Mouse (Mus musculus): ENCODE measurements around the gene Rbms2. TPM values are rescaled to one million over a fixed set of nuclear protein-coding genes. Genes with fewer than 3 reads are reported as not detected.

Gene Rbms2
- polyA plus RNA-seq, 1 experiment from 2014 or later: 17.9 TPM

GRCm38 (mm10) chr10:128111227-128111626 lies 68.9 kb downstream of the Rbms2 start:
- H3K36me3 ChIP-seq (ENCODE audit: control insufficient read depth, insufficient read depth, low read length): peaks cover 18% of the 10 kb centered on the region

DNA sequence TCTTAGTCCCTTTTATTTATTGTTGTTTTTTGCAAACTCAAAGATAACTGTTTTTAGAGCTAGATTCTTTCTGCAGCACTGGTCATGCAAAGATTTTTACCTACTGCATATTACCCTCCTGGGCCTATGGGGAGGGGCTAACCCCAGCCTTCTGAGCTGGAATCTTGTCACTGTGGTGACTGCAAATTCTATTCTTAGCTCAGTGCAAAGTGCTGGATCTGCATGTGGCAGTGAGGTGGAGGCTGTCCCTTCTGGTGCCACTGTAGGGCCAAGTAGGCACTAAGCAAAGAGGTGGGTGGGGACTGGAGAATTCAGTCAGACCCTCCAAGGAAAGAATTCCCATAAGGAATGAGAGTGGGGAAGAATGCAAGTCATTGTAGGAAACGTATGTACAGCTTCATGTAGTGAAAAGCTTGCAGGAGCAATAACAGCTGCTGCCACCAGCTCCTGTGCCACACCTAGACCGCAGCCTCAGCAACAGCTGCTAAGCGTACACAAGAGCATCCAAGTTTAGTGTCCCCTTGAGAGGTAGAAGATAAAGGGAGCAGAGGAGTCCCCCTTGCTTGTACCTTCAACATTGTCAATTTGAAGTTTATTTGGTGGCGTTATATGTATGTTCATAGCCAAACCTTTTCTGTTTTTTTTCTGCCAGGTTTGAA lies 69.9 kb downstream of the Rbms2 start:
- 92% methylated on average over 4 of the region's 4 CpGs for WGBS
- peaks cover 12% of the 10 kb centered on the region for H3K36me3 ChIP-seq (ENCODE audit: control insufficient read depth, insufficient read depth, low read length)

More at GRCm38 (mm10) chr10:128111227-128111626, 68.9 kb downstream of the Rbms2 start:
- no peak for DNase-seq (ENCODE audit: low spot score)
- Histone ChIP-seq H3K4me3 (ENCODE audit: low read depth, low read length) (no peak overlapping the region), H3K27me3 (ENCODE audit: control insufficient read depth, insufficient read depth, low read length) (no peaks in the 10 kb centered on the region), H3K4me2 (ENCODE audit: low read depth) (no peak overlapping the region), H3K27ac (ENCODE audit: low read depth, low read length) (no peak overlapping the region), H3K4me1 (ENCODE audit: control insufficient read depth, insufficient read depth, low read length) (no peaks in the 10 kb centered on the region), H3K9ac (ENCODE audit: low read length) (no peak overlapping the region), H3K9me3 (ENCODE audit: control insufficient read depth, low read length) (no peaks in the 10 kb centered on the region)
- ATAC-seq (ENCODE audit: insufficient read depth, low FRiP score, low TSS enrichment): no peak

GRCm38 (mm10) chr10:128097587-128097971 lies 82.5 kb downstream of the Rbms2 start:
- Histone ChIP-seq H3K9me3 (ENCODE audit: control insufficient read depth, low read length) (no peaks in the 10 kb centered on the region), H3K27me3 (ENCODE audit: control insufficient read depth, insufficient read depth, low read length) (no peaks in the 10 kb centered on the region), H3K9ac (ENCODE audit: low read length) (peak overlapping the region; percentile 83), H3K36me3 (ENCODE audit: control insufficient read depth, insufficient read depth, low read length) (no peaks in the 10 kb centered on the region), H3K4me1 (ENCODE audit: control insufficient read depth, insufficient read depth, low read length) (peaks cover 22% of the 10 kb centered on the region), H3K4me2 (ENCODE audit: low read depth) (peak overlapping the region; percentile 55), H3K27ac (ENCODE audit: low read depth, low read length) (peak overlapping the region; percentile 86), H3K4me3 (ENCODE audit: low read depth, low read length) (peak overlapping the region; percentile 90)
- no peak for ATAC-seq (ENCODE audit: insufficient read depth, low FRiP score, low TSS enrichment)
- DNase-seq (ENCODE audit: low spot score): peak; percentile 66
- under 1% methylated on average over 13 of the region's 13 CpGs for WGBS

More for the DNA sequence above, 69.9 kb downstream of the Rbms2 start:
- DNase-seq (ENCODE audit: low spot score) (no peak), ATAC-seq (ENCODE audit: insufficient read depth, low FRiP score, low TSS enrichment) (no peak)
- Histone ChIP-seq H3K4me1 (ENCODE audit: control insufficient read depth, insufficient read depth, low read length) (no peaks in the 10 kb centered on the region), H3K4me3 (ENCODE audit: low read depth, low read length) (no peak overlapping the region), H3K9ac (ENCODE audit: low read length) (no peak overlapping the region), H3K9me3 (ENCODE audit: control insufficient read depth, low read length) (no peaks in the 10 kb centered on the region), H3K27ac (ENCODE audit: low read depth, low read length) (no peak overlapping the region), H3K27me3 (ENCODE audit: control insufficient read depth, insufficient read depth, low read length) (no peaks in the 10 kb centered on the region), H3K4me2 (ENCODE audit: low read depth) (no peak overlapping the region)

DNA sequence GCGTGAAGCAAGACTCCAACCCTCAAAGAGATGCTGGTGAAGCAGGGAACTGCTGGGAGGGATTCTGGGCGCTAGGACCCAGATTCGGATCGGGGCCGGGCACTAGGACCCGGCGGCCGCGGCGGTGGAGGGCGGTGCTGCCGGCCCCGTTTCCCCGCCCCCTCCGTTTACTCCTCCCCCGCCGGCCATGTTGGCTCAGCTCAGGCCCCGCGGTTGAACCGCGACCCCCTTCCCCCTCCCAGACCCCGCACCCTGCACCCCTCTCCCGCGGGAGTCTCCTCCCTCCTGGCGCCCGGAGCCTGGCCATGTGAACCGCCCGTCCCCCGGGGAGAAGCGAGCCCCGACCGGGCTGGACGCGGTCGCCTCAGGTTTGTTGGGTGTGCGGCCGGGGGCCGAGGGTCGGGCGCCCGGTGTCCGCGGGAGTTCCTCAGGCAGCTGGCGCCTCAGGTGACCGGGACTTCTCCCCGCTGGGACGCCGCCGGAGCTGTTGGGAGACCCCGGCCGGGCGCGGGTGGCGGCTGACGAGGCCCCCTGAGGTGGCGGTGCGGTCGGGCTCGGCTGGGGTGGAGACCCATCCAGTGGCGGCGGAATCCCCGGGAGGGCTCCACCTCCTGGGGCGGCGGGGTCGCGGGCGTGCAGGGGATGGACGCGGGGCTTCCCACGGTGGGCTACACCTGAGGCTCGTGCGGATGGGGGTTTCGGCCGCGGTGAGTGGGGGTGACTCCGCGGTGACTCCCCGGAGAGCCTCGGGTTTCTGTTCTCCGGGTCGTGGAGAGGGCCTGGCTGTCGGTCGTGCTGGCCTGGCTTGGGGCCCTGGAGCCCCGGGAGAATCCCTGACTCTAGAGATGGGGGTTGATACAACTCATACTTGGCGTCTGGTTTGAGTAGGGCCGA lies 83.2 kb downstream of the Rbms2 start:
- Histone ChIP-seq H3K27me3 (ENCODE audit: control insufficient read depth, insufficient read depth, low read length) (no peaks in the 10 kb centered on the region), H3K4me3 (ENCODE audit: low read depth, low read length) (peak overlapping the region; percentile 90), H3K4me1 (ENCODE audit: control insufficient read depth, insufficient read depth, low read length) (peaks cover 25% of the 10 kb centered on the region), H3K9ac (ENCODE audit: low read length) (peak overlapping the region; percentile 83), H3K9me3 (ENCODE audit: control insufficient read depth, low read length) (no peaks in the 10 kb centered on the region), H3K27ac (ENCODE audit: low read depth, low read length) (peak overlapping the region; percentile 86), H3K36me3 (ENCODE audit: control insufficient read depth, insufficient read depth, low read length) (no peaks in the 10 kb centered on the region), H3K4me2 (ENCODE audit: low read depth) (peak overlapping the region; percentile 55)
- 1% methylated on average over 78 of the region's 86 CpGs for WGBS
- peak; percentile 92 for DNase-seq (ENCODE audit: low spot score)
- peak; percentile 65 for ATAC-seq (ENCODE audit: insufficient read depth, low FRiP score, low TSS enrichment)

GRCm38 (mm10) chr10:128096313-128096692 lies 83.8 kb downstream of the Rbms2 start:
- no peak for DNase-seq (ENCODE audit: low spot score)
- Histone ChIP-seq H3K27ac (ENCODE audit: low read depth, low read length) (no peak overlapping the region), H3K4me1 (ENCODE audit: control insufficient read depth, insufficient read depth, low read length) (peaks cover 31% of the 10 kb centered on the region), H3K9me3 (ENCODE audit: control insufficient read depth, low read length) (no peaks in the 10 kb centered on the region), H3K4me3 (ENCODE audit: low read depth, low read length) (peak overlapping the region; percentile 90), H3K9ac (ENCODE audit: low read length) (no peak overlapping the region), H3K27me3 (ENCODE audit: control insufficient read depth, insufficient read depth, low read length) (no peaks in the 10 kb centered on the region), H3K4me2 (ENCODE audit: low read depth) (peak overlapping the region; percentile 4; the same call in 1 of the 2 replicates), H3K36me3 (ENCODE audit: control insufficient read depth, insufficient read depth, low read length) (no peaks in the 10 kb centered on the region)
- WGBS: 17% methylated on average over 4 of the region's 4 CpGs
- no peak for ATAC-seq (ENCODE audit: insufficient read depth, low FRiP score, low TSS enrichment)

DNA sequence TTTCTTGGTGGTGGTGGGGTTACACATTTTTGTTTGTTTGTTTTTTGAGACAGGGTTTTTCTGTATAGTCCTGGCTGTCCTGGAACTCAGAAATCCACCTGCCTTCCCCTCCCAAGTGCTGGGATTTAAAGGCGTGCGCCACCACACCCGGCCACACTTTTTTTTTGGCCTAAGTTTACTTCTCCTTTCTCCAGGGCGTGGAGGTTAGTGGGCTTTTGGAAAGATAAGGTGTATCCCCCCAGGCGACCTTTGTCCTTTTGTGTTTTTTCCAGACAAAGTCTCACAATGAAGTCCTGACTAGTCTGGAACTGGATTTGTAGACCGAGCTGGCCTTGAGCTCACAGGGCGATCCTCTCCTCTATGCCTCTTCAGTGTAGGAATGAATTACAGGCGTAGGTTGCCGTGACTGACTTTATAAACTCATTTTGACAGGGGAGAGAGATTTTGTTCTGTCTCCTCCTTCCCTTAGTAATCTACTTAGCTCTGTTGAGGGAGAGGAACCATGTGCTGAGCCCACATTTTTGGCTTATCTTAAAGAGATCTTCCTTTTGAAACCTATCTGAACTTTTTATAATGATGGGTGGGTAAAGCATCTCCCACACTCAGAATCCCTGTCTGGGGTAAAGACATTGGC lies 85.0 kb downstream of the Rbms2 start:
- ATAC-seq (ENCODE audit: insufficient read depth, low FRiP score, low TSS enrichment): no peak
- H3K27ac ChIP-seq (ENCODE audit: low read depth, low read length): no peak overlapping the region
- H3K4me3 ChIP-seq (ENCODE audit: low read depth, low read length): no peak overlapping the region
- DNase-seq (ENCODE audit: low spot score): no peak
- no peaks in the 10 kb centered on the region for H3K36me3 ChIP-seq (ENCODE audit: control insufficient read depth, insufficient read depth, low read length)
- H3K4me1 ChIP-seq (ENCODE audit: control insufficient read depth, insufficient read depth, low read length): peaks cover 36% of the 10 kb centered on the region
- 33% methylated on average over 9 of the region's 9 CpGs for WGBS
- no peak overlapping the region for H3K4me2 ChIP-seq (ENCODE audit: low read depth)
- H3K9me3 ChIP-seq (ENCODE audit: control insufficient read depth, low read length): no peaks in the 10 kb centered on the region
- H3K27me3 ChIP-seq (ENCODE audit: control insufficient read depth, insufficient read depth, low read length): no peaks in the 10 kb centered on the region
- H3K9ac ChIP-seq (ENCODE audit: low read length): no peak overlapping the region

DNA sequence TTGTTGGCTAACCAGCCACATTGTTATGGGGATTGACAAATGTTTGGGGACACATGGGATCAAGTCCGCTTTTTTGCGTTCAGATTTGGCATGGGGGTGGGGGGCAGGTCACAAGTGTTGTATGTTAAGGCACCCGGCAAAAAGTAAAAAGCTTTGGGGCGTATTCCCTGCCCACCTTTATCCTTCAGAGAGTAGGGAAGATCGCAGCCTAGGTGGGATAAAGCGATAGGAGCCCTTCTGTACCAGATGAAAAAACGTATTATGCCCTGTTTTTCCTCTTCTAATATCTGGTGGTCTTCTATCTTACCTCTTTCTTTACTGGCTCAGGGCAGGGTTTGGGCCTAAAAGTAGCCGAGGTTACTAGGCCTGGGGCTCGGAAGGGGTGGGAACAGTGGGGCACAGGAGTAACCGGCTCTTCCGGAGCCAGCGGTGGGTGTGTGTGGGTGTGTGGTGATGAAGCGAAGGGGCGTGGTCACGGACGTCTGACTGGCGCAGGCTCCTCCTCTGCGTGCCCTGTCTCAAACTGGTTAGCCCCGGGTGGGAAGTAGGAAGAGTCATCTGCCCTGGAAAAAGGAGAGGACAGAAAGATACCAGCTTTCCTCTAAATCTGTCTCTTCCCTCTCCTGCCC lies 85.6 kb downstream of the Rbms2 start:
- Histone ChIP-seq H3K27ac (ENCODE audit: low read depth, low read length) (no peak overlapping the region), H3K4me3 (ENCODE audit: low read depth, low read length) (peak overlapping the region; percentile 15; the same call in 1 of the 2 replicates), H3K9me3 (ENCODE audit: control insufficient read depth, low read length) (no peaks in the 10 kb centered on the region), H3K36me3 (ENCODE audit: control insufficient read depth, insufficient read depth, low read length) (peaks cover 3% of the 10 kb centered on the region), H3K9ac (ENCODE audit: low read length) (no peak overlapping the region), H3K4me1 (ENCODE audit: control insufficient read depth, insufficient read depth, low read length) (peaks cover 36% of the 10 kb centered on the region), H3K27me3 (ENCODE audit: control insufficient read depth, insufficient read depth, low read length) (no peaks in the 10 kb centered on the region), H3K4me2 (ENCODE audit: low read depth) (peak overlapping the region; percentile 44)
- WGBS: 13% methylated on average over 19 of the region's 19 CpGs
- DNase-seq (ENCODE audit: low spot score) (peak; percentile 81), ATAC-seq (ENCODE audit: insufficient read depth, low FRiP score, low TSS enrichment) (peak; percentile 32; the same call in 1 of the 2 replicates)

DNA sequence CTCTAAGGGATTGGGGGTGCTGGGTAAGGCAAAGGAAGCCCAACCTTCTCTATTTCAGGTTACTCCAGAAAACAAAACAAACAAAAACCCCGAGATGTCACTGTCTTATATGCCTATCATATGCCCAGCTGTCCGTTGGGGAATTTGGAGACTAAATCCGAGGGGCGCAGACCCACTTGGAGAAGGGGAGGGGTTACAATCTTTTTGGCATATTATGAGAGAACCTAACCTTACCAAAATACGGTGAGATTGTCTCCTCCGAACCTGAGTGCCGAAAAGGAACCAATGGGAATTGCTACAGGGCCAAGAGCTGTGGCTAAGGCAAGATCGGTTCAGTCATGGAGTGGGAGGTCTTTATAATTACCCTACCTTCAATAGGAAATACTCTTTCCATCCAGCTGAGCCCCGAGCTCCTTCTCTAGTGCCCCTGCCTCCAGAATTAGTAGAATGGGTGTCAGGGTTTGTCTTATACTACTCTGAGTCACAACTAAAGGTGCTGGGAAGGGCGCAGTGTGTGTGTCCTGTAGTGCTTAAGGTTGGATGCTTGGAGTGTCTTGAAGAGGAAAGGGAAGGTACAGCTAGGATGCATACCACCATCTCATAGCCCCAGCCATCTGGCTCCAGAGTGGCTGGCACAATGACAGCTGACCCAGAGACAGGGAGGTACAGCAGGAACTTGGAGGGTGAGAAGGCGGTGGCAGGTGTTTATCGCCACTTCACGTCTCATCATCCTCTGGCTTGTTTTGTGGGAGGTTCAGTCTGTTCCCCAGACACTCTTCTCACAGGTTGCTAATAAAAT lies 86.4 kb downstream of the Rbms2 start:
- 29% methylated on average over 13 of the region's 13 CpGs for WGBS
- Histone ChIP-seq H3K27me3 (ENCODE audit: control insufficient read depth, insufficient read depth, low read length) (no peaks in the 10 kb centered on the region), H3K27ac (ENCODE audit: low read depth, low read length) (peak overlapping the region; percentile 88; the same call in 1 of the 2 replicates), H3K36me3 (ENCODE audit: control insufficient read depth, insufficient read depth, low read length) (peaks cover 6% of the 10 kb centered on the region), H3K9me3 (ENCODE audit: control insufficient read depth, low read length) (no peaks in the 10 kb centered on the region), H3K4me3 (ENCODE audit: low read depth, low read length) (peak overlapping the region; percentile 82), H3K4me1 (ENCODE audit: control insufficient read depth, insufficient read depth, low read length) (peaks cover 36% of the 10 kb centered on the region), H3K9ac (ENCODE audit: low read length) (peak overlapping the region; percentile 76; the same call in 1 of the 2 replicates), H3K4me2 (ENCODE audit: low read depth) (peak overlapping the region; percentile 92)
- ATAC-seq (ENCODE audit: insufficient read depth, low FRiP score, low TSS enrichment): no peak
- DNase-seq (ENCODE audit: low spot score): no peak
